Mouse (Mus musculus) cerebellum, adult 2 months (tissue): ENCODE results near the gene Wdr54. TPM values are rescaled to one million over a fixed set of nuclear protein-coding genes. Genes with fewer than 3 reads are reported as not detected.

Experiments
- DNase-seq, 2 experiments: peaks; one replicate each; pipeline ENCODE4 v3.0.0; 2021
- H3K27ac ChIP-seq: fragments of 200-500 bp; 2 replicates; pipeline ENCODE4 v1.5.1; 2012; ENCODE audit warnings: low read length, control low read depth, inconsistent platforms; ENCODE audit not compliant: insufficient read depth
- H3K27me3 ChIP-seq: fragments of 200-500 bp; 2 replicates; pipeline ENCODE4 v1.6.1; 2012; ENCODE audit warnings: inconsistent platforms, mild to moderate bottlenecking, low read length, moderate library complexity; ENCODE audit not compliant: control insufficient read depth, insufficient read depth
- H3K4me1 ChIP-seq: fragments of 200-500 bp; 2 replicates; pipeline ENCODE4 v1.6.1; 2011; ENCODE audit warnings: low read length; ENCODE audit not compliant: control insufficient read depth, insufficient read depth
- H3K4me3 ChIP-seq: fragments of 200-500 bp; replicated peaks from 2 replicates; pipeline ENCODE3; 2011; ENCODE audit warnings: mild to moderate bottlenecking, low read depth, low read length, control low read depth; ENCODE audit not compliant: insufficient read depth
- CTCF ChIP-seq: fragments of 200-500 bp; IDR thresholded peaks from 2 replicates; pipeline ENCODE4 v1.5.1; 2011; ENCODE audit warnings: low read depth, mild to moderate bottlenecking, control low read depth, low read length, moderate library complexity, borderline replicate concordance; ENCODE audit not compliant: insufficient read depth
- POLR2A ChIP-seq: fragments of 200-500 bp; IDR thresholded peaks from 2 replicates; pipeline ENCODE4 v1.6.1; 2011; ENCODE audit warnings: low read length, control low read depth, borderline replicate concordance; ENCODE audit not compliant: insufficient read depth
- WGBS: fragments of 180-500 bp; shearing (Covaris S2); methylation state at CpG from one replicate; pipeline ENCODE4 v1.1.7; 2018; 5-methylcytosine and 5-hydroxymethylcytosine counted together
- polyA plus RNA-seq: library from polyadenylated mRNA; depleted of rRNA; stranded (reverse); fragments of >200 nt; gene quantifications from 2 replicates; pipeline ENCODE4 v1.2.3, GENCODE M21; 2012; rRNA removed

The Wdr54 gene
- polyA plus RNA-seq, 1 experiment: 22.7 TPM

DNA sequence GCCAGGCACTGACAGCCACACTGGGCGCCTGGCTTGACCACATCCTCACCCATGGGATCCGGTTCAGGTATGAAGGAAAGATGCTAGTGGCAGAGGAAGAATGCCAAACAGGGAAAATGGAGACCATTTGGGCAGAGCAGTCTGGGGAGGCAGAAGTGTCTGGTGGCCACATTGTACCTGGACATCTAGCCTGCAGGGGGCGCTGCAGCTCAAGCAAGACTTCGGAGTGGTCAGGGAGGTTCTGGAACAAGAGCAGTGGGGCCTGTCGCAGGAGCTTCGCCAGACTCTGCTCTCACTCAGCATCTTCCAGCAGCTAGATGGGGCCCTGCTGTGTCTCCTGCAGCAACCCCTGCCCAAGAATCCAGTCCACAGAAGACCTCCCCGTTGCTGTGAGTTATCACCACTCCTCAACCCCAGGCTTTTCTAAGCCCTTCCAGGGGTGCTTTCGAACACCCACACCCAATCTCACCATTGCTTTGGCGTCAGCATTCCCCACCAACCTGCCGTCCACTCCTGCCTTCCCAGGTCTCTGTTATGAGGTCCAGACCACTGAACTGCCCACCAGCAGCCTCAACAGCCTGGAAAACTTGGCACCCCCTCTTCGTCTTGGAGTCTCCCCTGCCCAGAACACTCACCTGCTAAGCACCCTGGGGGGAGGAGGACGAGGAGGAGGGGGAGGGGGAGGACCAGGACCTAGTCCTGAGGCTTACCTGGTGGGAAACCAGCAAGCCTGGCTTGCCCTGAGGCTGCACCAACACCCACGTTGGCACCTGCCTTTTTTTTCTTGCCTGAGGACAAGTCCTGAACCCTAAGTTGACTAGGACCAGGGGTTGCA, 48.4 kb downstream of the Wdr54 start:
- no peaks in the 10 kb centered on the region for H3K27me3 ChIP-seq

DNA sequence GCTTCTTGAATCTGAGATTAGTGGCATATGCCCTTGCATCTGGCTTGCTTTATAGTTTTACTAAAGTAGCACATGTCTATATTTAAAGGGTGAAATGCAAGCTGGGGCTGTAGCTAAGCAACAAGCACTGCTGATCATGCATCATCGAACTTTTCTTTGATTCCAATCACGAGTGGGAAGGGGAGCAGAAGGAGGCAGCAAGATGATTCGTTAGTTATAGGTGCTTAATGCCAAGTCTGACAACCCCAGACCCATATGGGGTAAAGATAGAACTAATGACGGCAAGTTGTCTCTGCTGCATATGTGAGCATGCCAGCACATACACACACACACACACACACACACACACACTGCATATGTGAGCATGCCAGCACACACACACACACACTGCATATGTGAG, 52.0 kb downstream of the Wdr54 start:
- no peak for TF ChIP-seq CTCF
- no peak for TF ChIP-seq POLR2A
- Histone ChIP-seq H3K4me1 (peaks cover 20% of the 10 kb centered on the region), H3K27me3 (no peaks in the 10 kb centered on the region), H3K4me3 (no peak overlapping the region), H3K27ac (no peak overlapping the region)
- no peak for DNase-seq
- WGBS: 31% methylated on average over 4 of the region's 4 CpGs

More for the DNA sequence above, 48.4 kb downstream of the Wdr54 start:
- peak; percentile 62 to 72 for DNase-seq
- Histone ChIP-seq H3K4me1 (peaks cover 15% of the 10 kb centered on the region), H3K27ac (peak overlapping the region; percentile 83; the same call in 1 of the 2 replicates), H3K4me3 (peak overlapping the region; percentile 79)
- TF ChIP-seq CTCF (peak; percentile 70), POLR2A (no peak)
- WGBS: 24% methylated on average over 13 of the region's 13 CpGs

- peaks cover 20% of the 10 kb centered on the region for H3K4me1 ChIP-seq
- 54% methylated on average over 11 of the region's 11 CpGs for WGBS
- TF ChIP-seq POLR2A: no peak
- TF ChIP-seq CTCF: no peak
- no peaks in the 10 kb centered on the region for H3K27me3 ChIP-seq
- DNase-seq: no peak
- no peak overlapping the region for H3K4me3 ChIP-seq
- H3K27ac ChIP-seq: no peak overlapping the region
Measured at GRCm38 (mm10) chr6:83103130-83103650, 53.0 kb downstream of the Wdr54 start.

DNA sequence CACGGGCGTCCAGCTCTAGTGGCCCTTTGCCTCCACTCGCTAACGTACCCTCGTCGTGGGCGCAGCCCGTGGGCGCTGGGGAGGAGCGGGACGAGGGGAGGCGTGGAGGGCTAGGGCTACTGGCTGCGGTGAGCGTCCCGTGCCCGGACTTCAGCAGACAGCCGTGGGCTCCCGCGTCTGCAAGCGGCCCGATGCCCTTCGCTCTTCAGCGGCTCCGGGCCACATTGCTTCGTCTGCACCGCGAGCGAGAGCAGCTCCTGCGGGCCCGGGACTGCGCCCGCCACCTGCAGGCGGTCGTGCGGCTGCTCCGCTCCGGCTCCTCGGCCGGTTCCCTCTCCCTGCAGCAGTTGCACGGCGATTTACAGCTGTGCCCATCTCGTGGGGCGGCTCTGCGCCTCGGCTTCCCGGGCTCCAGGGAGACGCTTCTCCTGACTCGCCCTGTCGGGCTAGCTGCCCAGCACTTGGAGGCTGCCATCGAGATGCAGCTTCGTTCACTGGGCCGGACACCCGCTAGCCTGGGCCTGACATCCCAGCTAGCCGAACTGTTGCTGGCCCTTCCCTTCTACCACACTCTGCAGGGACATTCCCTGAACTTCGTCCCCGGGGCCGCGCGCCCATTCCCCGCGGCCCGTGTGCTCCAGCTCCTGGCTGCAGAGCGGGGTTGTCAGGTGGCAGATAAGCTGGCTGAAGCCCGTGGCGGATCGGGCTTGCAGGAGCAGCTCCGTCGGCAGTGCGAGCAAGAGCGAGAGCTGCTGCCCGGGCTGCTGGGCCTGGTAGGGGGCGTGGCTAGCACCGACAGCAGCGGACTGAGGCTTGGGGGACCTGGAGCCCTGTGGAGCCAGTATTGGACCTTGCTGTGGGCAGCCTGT, 54.3 kb downstream of the Wdr54 start:
- H3K4me1 ChIP-seq: peaks cover 14% of the 10 kb centered on the region
- no peaks in the 10 kb centered on the region for H3K27me3 ChIP-seq
- H3K4me3 ChIP-seq: peak overlapping the region; percentile 78
- H3K27ac ChIP-seq: peak overlapping the region; percentile 63
- DNase-seq: peak; percentile 58 to 60
- TF ChIP-seq CTCF (no peak; the same call in 1 of the 2 replicates), POLR2A (0 out of 2 replicates have a peak, but pooled peaks have one; percentile 9)
- under 1% methylated on average over 74 of the region's 74 CpGs for WGBS

- DNase-seq: peak; percentile 92 to 94
- TF ChIP-seq POLR2A (peak; percentile 77), CTCF (peak; percentile 62)
- WGBS: under 1% methylated on average over 25 of the region's 25 CpGs
- peaks cover 14% of the 10 kb centered on the region for H3K4me1 ChIP-seq
- H3K4me3 ChIP-seq: peak within 1 kb of the TSS; percentile 78
- no peaks in the 10 kb centered on the region for H3K27me3 ChIP-seq
- H3K27ac ChIP-seq: peak within 1 kb of the TSS; percentile 63
Measured at GRCm38 (mm10) chr6:83101316-83101687, 54.9 kb downstream of the Wdr54 start, which contains the start of the genes Ccdc142 and Gm42688. Ccdc142 (plus strand) TSS chr6:83101601. Gm42688 (plus strand) TSS chr6:83101617.

Other genes with a start within 250 kb of the Wdr54 start
- 44.7 and 52.5 TPM in 2 replicates for gene Sema4f, start 216.6 kb downstream of the Wdr54 start, polyA plus RNA-seq
- 0.11 and 0.21 TPM in 2 replicates for gene M1ap, start 209.5 kb downstream of the Wdr54 start, polyA plus RNA-seq
- gene Dok1, start 122.9 kb downstream of the Wdr54 start, polyA plus RNA-seq: 1.7 and 2.1 TPM in 2 replicates
- 3.5 and 3.8 TPM in 2 replicates for gene Loxl3, start 122.2 kb downstream of the Wdr54 start, polyA plus RNA-seq
- gene Aup1, start 101.9 kb downstream of the Wdr54 start, polyA plus RNA-seq: 271 and 276 TPM in 2 replicates
- gene Htra2, start 101.1 kb downstream of the Wdr54 start, polyA plus RNA-seq: 57.6 and 58.2 TPM in 2 replicates
- 0.92 and 0.93 TPM in 2 replicates for gene Dqx1, start 98.6 kb downstream of the Wdr54 start, polyA plus RNA-seq
- gene Tlx2, start 86.1 kb downstream of the Wdr54 start, polyA plus RNA-seq: not detected in 2 replicates
- 57.5 and 61.6 TPM in 2 replicates for gene Pcgf1, start 78.5 kb downstream of the Wdr54 start, polyA plus RNA-seq
- gene Lbx2, start 70.0 kb downstream of the Wdr54 start, polyA plus RNA-seq: 0.28 TPM in 1 of 2 replicates, not detected in the other
- 9.1 and 12.4 TPM in 2 replicates for gene Ccdc142, start 54.8 kb downstream of the Wdr54 start, polyA plus RNA-seq
- 9.9 TPM in 2 replicates for gene Gm42688, start 54.8 kb downstream of the Wdr54 start, polyA plus RNA-seq
- 109 and 114 TPM in 2 replicates for gene Mrpl53, start 47.4 kb downstream of the Wdr54 start, polyA plus RNA-seq
- 31.7 and 33.5 TPM in 2 replicates for gene Mogs, start 40.9 kb downstream of the Wdr54 start, polyA plus RNA-seq
- gene Wbp1, start 34.8 kb downstream of the Wdr54 start, polyA plus RNA-seq: 88.2 and 93.1 TPM in 2 replicates
- 25.1 and 25.3 TPM in 2 replicates for gene Ino80b, start 31.0 kb downstream of the Wdr54 start, polyA plus RNA-seq
- 88.8 and 97.2 TPM in 2 replicates for gene Rtkn, start 20.9 kb downstream of the Wdr54 start, polyA plus RNA-seq
- gene 1700003E16Rik, start within 50 bp of the Wdr54 start, polyA plus RNA-seq: 6.6 and 8.1 TPM in 2 replicates
- 394 and 406 TPM in 2 replicates for gene Dctn1, start 9.5 kb upstream of the Wdr54 start, polyA plus RNA-seq
- gene Slc4a5, start 63.4 kb upstream of the Wdr54 start, polyA plus RNA-seq: 2.8 and 5.8 TPM in 2 replicates
- gene Mthfd2, start 169.5 kb upstream of the Wdr54 start, polyA plus RNA-seq: 13.6 and 15.4 TPM in 2 replicates
- gene Mob1a, start 169.6 kb upstream of the Wdr54 start, polyA plus RNA-seq: 16.0 and 16.3 TPM in 2 replicates
- gene Bola3, start 192.8 kb upstream of the Wdr54 start, polyA plus RNA-seq: 87.1 and 90.2 TPM in 2 replicates